Mouse (Mus musculus) stomach, postnatal 0 days (tissue): ENCODE data around the gene BC052040. TPM values are rescaled to one million over a fixed set of nuclear protein-coding genes. Genes with fewer than 3 reads are reported as not detected.
A peak's percentile ranks its signal among the peaks of the same experiment; 100 is the strongest.

Experiments used
- ATAC-seq: fragments of 200-750 bp; cut with Nextera tagmentation; 2 replicates; pipeline ENCODE4 v1.8.0; 2017; ENCODE audit not compliant: low FRiP score, low TSS enrichment
- DNase-seq: peaks from one replicate; pipeline ENCODE4 v3.0.0-alpha.2; 2016; ENCODE audit warnings: low spot score
- H3K27ac ChIP-seq: fragments of 300-500 bp; sonication (generic); replicated peaks from 2 replicates; pipeline ENCODE4 v1.5.1; 2014; ENCODE audit warnings: mild to moderate bottlenecking, control low read depth
- H3K27me3 ChIP-seq: fragments of 300-500 bp; sonication (generic); 2 replicates; pipeline ENCODE4 v1.6.1; 2014; ENCODE audit warnings: low read length; ENCODE audit not compliant: control insufficient read depth, insufficient read depth
- H3K36me3 ChIP-seq: fragments of 300-500 bp; sonication (generic); 2 replicates; pipeline ENCODE4 v1.6.1; 2014; ENCODE audit warnings: low read length, mixed read lengths; ENCODE audit not compliant: control insufficient read depth, insufficient read depth
- H3K4me1 ChIP-seq: fragments of 300-500 bp; sonication (generic); replicated peaks from 2 replicates; pipeline ENCODE4 v1.6.1; 2014; ENCODE audit warnings: antibody characterized with exemption; ENCODE audit not compliant: control insufficient read depth, insufficient read depth
- H3K4me2 ChIP-seq: fragments of 300-500 bp; sonication (generic); replicated peaks from 2 replicates; pipeline ENCODE4 v1.6.1; 2014; ENCODE audit warnings: low read depth, mild to moderate bottlenecking, control low read depth, moderate library complexity
- H3K4me3 ChIP-seq: fragments of 300-500 bp; sonication (generic); 2 replicates; pipeline ENCODE4 v1.5.1; 2014; ENCODE audit warnings: low read depth, low read length, control low read depth
- H3K9ac ChIP-seq: fragments of 300-500 bp; sonication (generic); 2 replicates; pipeline ENCODE4 v1.6.1; 2014; ENCODE audit warnings: mild to moderate bottlenecking, low read length, control low read depth, mixed read lengths
- H3K9me3 ChIP-seq: fragments of 300-500 bp; sonication (generic); 2 replicates; pipeline ENCODE4 v1.6.1; 2016; ENCODE audit warnings: low read length; ENCODE audit not compliant: control insufficient read depth
- CTCF ChIP-seq: IDR thresholded peaks from 2 replicates; pipeline ENCODE4 v1.5.1; 2016; ENCODE audit warnings: antibody characterized with exemption, low read depth, mild to moderate bottlenecking, moderate library complexity
- EP300 ChIP-seq: optimal IDR thresholded peaks from 2 replicates; pipeline ENCODE3; 2016; ENCODE audit warnings: antibody characterized with exemption
- WGBS: fragments of 180-500 bp; shearing (Covaris S2); extraction: QIAGEN DNeasy Blood & Tissue Kit; methylation state at CpG from one replicate; pipeline ENCODE4 v1.1.7; 2014; 5-methylcytosine and 5-hydroxymethylcytosine counted together
- polyA plus RNA-seq: library from polyadenylated mRNA; unstranded; fragments of >200 nt; fragmentation: Nextera tagmentation; extraction: Ambion mirVana; gene quantifications from 2 replicates; pipeline ENCODE4 v1.2.1, GENCODE M21; 2015

BC052040 gene
- polyA plus RNA-seq, 1 experiment from 2014 or later: 3.8 TPM

DNA sequence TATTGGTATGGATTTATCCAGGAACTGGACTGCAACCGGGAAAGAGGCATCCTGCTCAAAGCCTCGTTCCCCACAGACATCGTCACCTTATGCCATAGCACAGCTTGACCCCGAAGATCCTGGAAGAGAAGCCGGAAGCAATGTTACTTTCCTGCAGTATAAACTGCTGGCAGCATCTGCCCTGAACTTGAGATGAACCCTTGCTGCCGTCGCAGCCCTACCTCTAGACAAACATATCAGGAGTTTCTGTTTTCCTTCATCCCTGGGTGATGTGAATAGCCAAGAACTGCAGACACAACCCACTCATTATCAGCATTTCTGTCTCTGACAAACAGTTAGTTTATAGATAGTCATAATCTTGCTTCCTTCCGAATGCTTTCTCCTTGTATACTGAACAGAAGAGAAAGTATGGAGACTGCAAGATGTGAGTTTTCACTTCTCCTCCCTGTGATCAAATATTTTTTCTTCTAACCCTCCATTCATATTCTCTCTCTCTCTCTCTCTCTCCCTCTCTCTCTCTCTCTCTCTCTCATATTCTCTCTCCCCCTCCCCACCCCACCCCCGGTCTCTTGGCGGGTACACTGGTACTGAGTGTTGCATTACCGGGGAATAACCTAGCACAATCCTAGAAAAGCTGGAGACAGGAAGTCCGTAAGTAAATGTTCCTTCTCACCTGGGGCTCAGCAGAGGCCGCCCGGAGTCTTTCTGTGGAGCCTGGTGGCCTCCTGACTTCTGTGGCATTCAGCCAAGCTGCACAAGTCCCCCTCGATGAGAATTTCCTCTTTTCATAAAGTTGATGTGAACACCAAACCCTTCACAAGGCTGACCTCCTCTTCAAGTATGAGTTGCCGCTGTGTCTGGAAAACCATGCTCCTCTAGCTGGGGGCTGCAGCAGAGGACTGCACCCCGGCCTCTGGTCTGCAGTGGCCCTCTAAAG lies 195.7 kb downstream of the BC052040 start:
- WGBS: 20% methylated on average over 17 of the region's 17 CpGs
- Histone ChIP-seq H3K27ac (peak overlapping the region; percentile 77), H3K27me3 (no peaks in the 10 kb centered on the region), H3K4me1 (peaks cover 7% of the 10 kb centered on the region), H3K4me3 (peak overlapping the region; percentile 18; the same call in 1 of the 2 replicates), H3K4me2 (peak overlapping the region; percentile 34), H3K9ac (peak overlapping the region; percentile 18; the same call in 1 of the 2 replicates), H3K9me3 (no peaks in the 10 kb centered on the region), H3K36me3 (no peaks in the 10 kb centered on the region)
- DNase-seq: peak; percentile 68
- ATAC-seq: peak; percentile 83
- no peak for TF ChIP-seq EP300
- no peak for TF ChIP-seq CTCF

DNA sequence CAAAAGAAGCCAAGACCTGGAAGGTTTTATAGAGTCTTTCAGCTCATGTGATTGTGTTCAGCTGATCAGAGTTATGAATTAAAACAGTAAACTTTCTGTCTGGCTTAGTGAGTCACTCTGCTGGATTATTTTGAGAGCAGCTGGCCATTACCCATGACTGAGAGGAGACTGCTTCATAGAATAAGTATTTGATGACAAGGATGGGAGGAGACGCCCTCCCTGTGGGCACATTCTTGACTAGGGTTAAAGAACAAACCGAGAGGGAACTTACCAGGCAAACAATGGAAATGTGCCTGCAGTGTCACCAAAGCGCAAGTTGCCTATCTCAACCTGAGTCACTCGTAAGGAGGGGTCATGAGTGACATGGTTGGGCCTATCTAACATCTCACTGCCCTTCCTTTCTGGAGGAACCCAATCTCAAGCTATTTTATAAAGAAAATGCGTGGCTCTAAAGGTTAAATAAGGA lies 199.1 kb downstream of the BC052040 start:
- DNase-seq (peak; percentile 41), ATAC-seq (peak; percentile 72)
- TF ChIP-seq EP300 (no peak), CTCF (no peak)
- no peak overlapping the region for H3K4me3 ChIP-seq
- H3K4me2 ChIP-seq: no peak overlapping the region
- no peaks in the 10 kb centered on the region for H3K36me3 ChIP-seq
- H3K27ac ChIP-seq: no peak overlapping the region
- 55% methylated on average over 5 of the region's 5 CpGs for WGBS
- peaks cover 7% of the 10 kb centered on the region for H3K4me1 ChIP-seq
- no peaks in the 10 kb centered on the region for H3K9me3 ChIP-seq
- H3K9ac ChIP-seq: no peak overlapping the region
- H3K27me3 ChIP-seq: no peaks in the 10 kb centered on the region

DNA sequence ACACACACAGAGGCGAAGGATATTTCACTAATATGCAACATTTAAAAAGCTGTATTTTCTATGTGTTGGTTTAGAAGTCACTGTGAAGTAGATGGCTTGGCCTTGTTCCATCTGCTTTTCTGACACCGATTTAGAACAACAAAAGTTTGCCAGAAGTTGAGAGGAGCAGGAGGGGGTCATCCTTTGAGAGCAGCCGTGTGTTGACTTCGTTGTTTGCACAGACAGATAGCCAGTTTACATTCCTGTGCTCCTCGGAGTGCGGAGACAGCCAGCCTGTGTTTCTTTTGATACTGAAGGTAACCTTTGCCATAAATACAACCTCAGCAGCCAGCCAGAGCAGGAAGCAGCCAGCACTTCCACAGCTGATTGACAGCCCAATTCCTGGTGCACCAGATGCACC lies 204.2 kb downstream of the BC052040 start:
- no peak for ATAC-seq
- no peak for TF ChIP-seq CTCF
- no peak for TF ChIP-seq EP300
- no peaks in the 10 kb centered on the region for H3K9me3 ChIP-seq
- 27% methylated on average over 6 of the region's 6 CpGs for WGBS
- H3K27me3 ChIP-seq: no peaks in the 10 kb centered on the region
- no peaks in the 10 kb centered on the region for H3K4me1 ChIP-seq
- no peaks in the 10 kb centered on the region for H3K36me3 ChIP-seq
- H3K27ac ChIP-seq: no peak overlapping the region
- no peak overlapping the region for H3K4me3 ChIP-seq
- DNase-seq: no peak
- H3K4me2 ChIP-seq: no peak overlapping the region
- no peak overlapping the region for H3K9ac ChIP-seq

DNA sequence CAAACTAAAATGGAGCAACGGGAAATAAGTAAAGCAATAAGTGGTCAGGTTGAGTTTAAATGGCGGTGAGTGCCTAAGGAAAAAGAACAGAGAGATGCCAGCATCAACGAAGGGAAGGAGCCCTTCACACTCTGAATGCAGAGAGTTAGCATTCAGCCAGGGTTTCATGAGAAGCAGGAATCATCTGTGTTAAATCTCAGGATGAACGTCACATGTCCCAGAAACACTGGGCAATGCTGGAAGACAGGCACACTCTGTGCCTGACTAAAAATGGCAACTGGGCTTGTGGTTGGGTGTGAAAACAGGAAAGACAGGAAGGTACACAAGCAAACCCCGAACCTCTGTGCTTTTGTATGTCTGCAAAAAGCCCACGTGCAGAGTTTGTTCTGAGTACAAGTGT lies 217.3 kb downstream of the BC052040 start:
- Histone ChIP-seq H3K9ac (no peak overlapping the region), H3K27ac (no peak overlapping the region), H3K9me3 (no peaks in the 10 kb centered on the region), H3K4me3 (no peak overlapping the region), H3K36me3 (no peaks in the 10 kb centered on the region), H3K4me1 (no peaks in the 10 kb centered on the region), H3K4me2 (no peak overlapping the region), H3K27me3 (no peaks in the 10 kb centered on the region)
- TF ChIP-seq CTCF: no peak
- no peak for TF ChIP-seq EP300
- 74% methylated on average over 6 of the region's 6 CpGs for WGBS
- no peak for ATAC-seq
- no peak for DNase-seq

DNA sequence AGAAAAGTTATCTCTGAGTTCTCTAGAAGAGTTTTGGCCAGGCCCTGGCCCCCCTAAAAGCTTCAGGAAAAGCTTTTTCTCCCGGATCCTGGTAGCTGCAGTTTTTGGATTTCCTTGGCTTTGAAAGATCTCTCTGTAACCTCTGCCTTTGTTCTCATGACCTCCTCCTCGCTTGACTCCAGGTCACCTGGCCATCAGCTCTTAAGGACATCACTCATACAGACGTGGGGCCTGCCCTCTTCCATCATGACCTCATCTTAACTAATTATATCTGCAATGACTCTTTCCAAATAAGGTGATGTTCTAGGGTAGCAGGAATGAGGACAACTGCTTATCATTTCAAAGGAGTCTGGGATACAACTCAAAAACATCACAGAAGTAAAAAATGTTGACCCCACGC lies 226.9 kb downstream of the BC052040 start:
- no peaks in the 10 kb centered on the region for H3K4me1 ChIP-seq
- H3K36me3 ChIP-seq: no peaks in the 10 kb centered on the region
- H3K9ac ChIP-seq: no peak overlapping the region
- 54% methylated on average over 4 of the region's 4 CpGs for WGBS
- H3K27ac ChIP-seq: no peak overlapping the region
- no peaks in the 10 kb centered on the region for H3K9me3 ChIP-seq
- H3K27me3 ChIP-seq: no peaks in the 10 kb centered on the region
- TF ChIP-seq CTCF (no peak), EP300 (no peak)
- DNase-seq (no peak), ATAC-seq (no peak)
- H3K4me2 ChIP-seq: no peak overlapping the region
- H3K4me3 ChIP-seq: no peak overlapping the region

DNA sequence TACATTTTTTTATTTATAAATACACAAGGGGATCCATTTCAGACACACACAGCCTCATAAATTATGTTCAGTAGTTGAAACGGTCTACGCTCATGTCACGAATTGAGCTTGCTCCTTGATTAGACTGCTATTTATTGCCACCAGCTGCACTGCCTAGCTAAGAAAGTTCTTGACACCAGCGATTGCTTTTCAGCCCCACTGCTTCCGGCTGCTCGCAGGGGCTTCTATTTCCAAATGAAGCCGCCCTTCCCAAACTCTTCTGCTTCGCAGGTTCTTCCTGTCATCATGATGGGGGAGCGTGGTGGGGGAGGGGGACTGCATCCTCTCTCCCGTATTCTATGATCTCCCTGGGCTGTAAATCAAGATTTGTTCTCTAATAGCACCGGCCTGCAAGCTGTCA lies 231.8 kb downstream of the BC052040 start:
- Histone ChIP-seq H3K4me1 (no peaks in the 10 kb centered on the region), H3K9me3 (no peaks in the 10 kb centered on the region), H3K27me3 (no peaks in the 10 kb centered on the region), H3K36me3 (no peaks in the 10 kb centered on the region), H3K27ac (no peak overlapping the region), H3K9ac (no peak overlapping the region), H3K4me2 (no peak overlapping the region), H3K4me3 (no peak overlapping the region)
- WGBS: 50% methylated on average over 11 of the region's 11 CpGs
- TF ChIP-seq EP300 (no peak), CTCF (no peak)
- DNase-seq: no peak
- no peak for ATAC-seq
